Mouse (Mus musculus) lung, embryonic 15.5 days (tissue): ENCODE measurements at regions not wholly inside any gene's neighbourhood (a gene's known extent, or its start where the extent isn't known, plus 50 kb on each side); places are given as distances from the start of the nearest gene placed in this dataset.

Source experiments
- ATAC-seq: fragments of 200-750 bp; cut with Nextera tagmentation; 2 replicates; pipeline ENCODE4 v1.8.0; 2017; ENCODE audit warnings: moderate number of reproducible peaks, borderline replicate concordance; ENCODE audit not compliant: low FRiP score, low TSS enrichment; ENCODE audit errors: extremely low read depth
- H3K27ac ChIP-seq: fragments of 300-500 bp; sonication (generic); 2 replicates; pipeline ENCODE4 v1.5.1; 2015; ENCODE audit warnings: moderate library complexity, mild to moderate bottlenecking, inconsistent platforms
- H3K27me3 ChIP-seq: fragments of 300-500 bp; sonication (generic); 2 replicates; pipeline ENCODE4 v1.6.1; 2015; ENCODE audit warnings: inconsistent platforms
- H3K36me3 ChIP-seq: fragments of 300-500 bp; sonication (generic); 2 replicates; pipeline ENCODE4 v1.6.1; 2015; ENCODE audit warnings: inconsistent platforms
- H3K4me1 ChIP-seq: fragments of 300-500 bp; sonication (generic); 2 replicates; pipeline ENCODE4 v1.6.1; 2015; ENCODE audit warnings: inconsistent platforms
- H3K4me2 ChIP-seq: fragments of 300-500 bp; sonication (generic); 2 replicates; pipeline ENCODE4 v1.6.1; 2015; ENCODE audit warnings: inconsistent platforms, mild to moderate bottlenecking, moderate library complexity
- H3K4me3 ChIP-seq: fragments of 300-500 bp; sonication (generic); 2 replicates; pipeline ENCODE4 v1.5.1; 2015; ENCODE audit warnings: mild to moderate bottlenecking, inconsistent platforms
- H3K9ac ChIP-seq: fragments of 300-500 bp; sonication (generic); 2 replicates; pipeline ENCODE4 v1.6.1; 2015; ENCODE audit warnings: inconsistent platforms
- H3K9me3 ChIP-seq: fragments of 300-500 bp; sonication (generic); 2 replicates; pipeline ENCODE4 v1.6.1; 2016; ENCODE audit warnings: inconsistent platforms
- WGBS: fragments of 180-500 bp; shearing (Covaris S2); methylation state at CpG from one replicate; pipeline ENCODE4 v1.1.7; 2015; 5-methylcytosine and 5-hydroxymethylcytosine counted together

DNA sequence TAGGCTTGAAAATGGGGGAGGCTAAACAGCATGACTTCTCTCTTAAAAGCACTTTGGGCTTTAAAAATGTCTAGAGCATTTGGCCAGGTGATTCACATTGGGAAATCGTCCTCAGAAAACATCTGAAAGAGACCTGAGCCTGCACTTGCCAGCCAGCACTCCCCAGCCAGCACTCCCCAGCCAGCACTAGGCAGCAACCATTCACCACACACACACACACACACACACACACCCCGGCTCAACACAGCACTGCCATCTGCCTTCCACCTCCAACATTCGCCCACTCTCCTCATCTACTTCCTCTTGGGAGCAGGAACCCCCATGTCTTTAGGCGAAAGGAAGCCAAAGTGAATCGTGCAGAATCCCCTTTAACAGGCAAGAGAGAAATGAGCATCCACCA is 85.4 kb downstream of the Atp23 start:
- Histone ChIP-seq H3K9me3 (no peaks in the 10 kb centered on the region), H3K4me2 (no peak overlapping the region), H3K4me1 (no peaks in the 10 kb centered on the region), H3K36me3 (no peaks in the 10 kb centered on the region), H3K9ac (no peak overlapping the region), H3K27me3 (no peaks in the 10 kb centered on the region), H3K4me3 (no peak overlapping the region), H3K27ac (no peak overlapping the region)
- no peak for ATAC-seq
- WGBS: 78% methylated on average over 5 of the region's 5 CpGs

- H3K27me3 ChIP-seq: no peaks in the 10 kb centered on the region
- 91% methylated on average over 18 of the region's 18 CpGs for WGBS
- ATAC-seq: no peak
- H3K4me2 ChIP-seq: no peak overlapping the region
- H3K9ac ChIP-seq: no peak overlapping the region
- H3K4me1 ChIP-seq: 0 out of 2 replicates have a peak, but pooled peaks cover under 1% of the 10 kb centered on the region
- H3K4me3 ChIP-seq: no peak overlapping the region
- no peak overlapping the region for H3K27ac ChIP-seq
- no peaks in the 10 kb centered on the region for H3K9me3 ChIP-seq
- H3K36me3 ChIP-seq: no peaks in the 10 kb centered on the region
Measured at GRCm38 (mm10) chr10:126814968-126815367, 86.2 kb downstream of the Atp23 start.

GRCm38 (mm10) chr10:126813051-126813593 is 88.0 kb downstream of the Atp23 start:
- Histone ChIP-seq H3K9ac (no peak overlapping the region), H3K9me3 (no peaks in the 10 kb centered on the region), H3K27ac (no peak overlapping the region), H3K36me3 (no peaks in the 10 kb centered on the region), H3K4me2 (no peak overlapping the region), H3K4me1 (0 out of 2 replicates have a peak, but pooled peaks cover 6% of the 10 kb centered on the region), H3K27me3 (no peaks in the 10 kb centered on the region), H3K4me3 (no peak overlapping the region)
- no peak for ATAC-seq
- 76% methylated on average over 6 of the region's 6 CpGs for WGBS

- H3K36me3 ChIP-seq: no peaks in the 10 kb centered on the region
- 0 out of 2 replicates have a peak, but pooled peaks cover 6% of the 10 kb centered on the region for H3K4me1 ChIP-seq
- 64% methylated on average over 7 of the region's 7 CpGs for WGBS
- no peak overlapping the region for H3K4me3 ChIP-seq
- H3K27ac ChIP-seq: no peak overlapping the region
- no peaks in the 10 kb centered on the region for H3K27me3 ChIP-seq
- no peak overlapping the region for H3K9ac ChIP-seq
- ATAC-seq: no peak
- no peak overlapping the region for H3K4me2 ChIP-seq
- H3K9me3 ChIP-seq: no peaks in the 10 kb centered on the region
Measured at GRCm38 (mm10) chr10:126812243-126812755, 88.9 kb downstream of the Atp23 start.

- Histone ChIP-seq H3K27ac (no peak overlapping the region), H3K36me3 (no peaks in the 10 kb centered on the region), H3K27me3 (no peaks in the 10 kb centered on the region), H3K4me2 (peak overlapping the region; percentile 57), H3K9me3 (no peaks in the 10 kb centered on the region), H3K9ac (no peak overlapping the region), H3K4me3 (peak overlapping the region; percentile 37; the same call in 1 of the 2 replicates), H3K4me1 (0 out of 2 replicates have a peak, but pooled peaks cover 6% of the 10 kb centered on the region)
- ATAC-seq: no peak
- 45% methylated on average over 11 of the region's 11 CpGs for WGBS
Measured at GRCm38 (mm10) chr10:126810346-126811095, 90.6 kb downstream of the Atp23 start.

DNA sequence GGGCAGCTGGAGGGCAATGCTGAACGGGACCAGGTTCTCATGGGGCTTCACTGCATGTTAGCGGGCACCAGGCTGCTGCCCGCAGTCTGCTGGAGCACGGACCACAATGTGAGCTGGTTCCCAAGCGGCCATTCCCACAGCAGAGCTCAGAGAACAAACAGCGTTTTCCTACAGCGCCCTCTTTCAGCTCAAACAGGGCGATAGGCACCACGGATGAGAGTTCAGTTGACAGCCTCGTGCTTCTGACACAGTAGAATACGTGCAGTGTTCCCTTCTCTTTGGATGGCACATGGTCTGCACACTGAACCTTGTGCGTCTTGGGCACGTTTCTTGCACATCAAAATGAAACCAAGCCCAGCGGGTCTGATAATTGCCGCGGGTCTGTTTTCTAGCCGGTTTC is 91.6 kb downstream of the Atp23 start:
- WGBS: 40% methylated on average over 17 of the region's 17 CpGs
- Histone ChIP-seq H3K27ac (no peak overlapping the region), H3K9ac (peak overlapping the region; percentile 6; the same call in 1 of the 2 replicates), H3K4me2 (peak overlapping the region; percentile 57), H3K4me3 (peak overlapping the region; percentile 37), H3K4me1 (0 out of 2 replicates have a peak, but pooled peaks cover 6% of the 10 kb centered on the region), H3K27me3 (no peaks in the 10 kb centered on the region), H3K9me3 (no peaks in the 10 kb centered on the region), H3K36me3 (no peaks in the 10 kb centered on the region)
- ATAC-seq: 0 out of 2 replicates have a peak, but pooled peaks have one; percentile 38

- Histone ChIP-seq H3K9ac (no peak overlapping the region), H3K4me3 (no peak overlapping the region), H3K36me3 (no peaks in the 10 kb centered on the region), H3K27me3 (no peaks in the 10 kb centered on the region), H3K4me2 (no peak overlapping the region), H3K27ac (no peak overlapping the region), H3K9me3 (no peaks in the 10 kb centered on the region), H3K4me1 (0 out of 2 replicates have a peak, but pooled peaks cover 6% of the 10 kb centered on the region)
- ATAC-seq: no peak
- WGBS: 82% methylated on average over 4 of the region's 4 CpGs
Measured at GRCm38 (mm10) chr10:126806881-126807280, 94.3 kb downstream of the Atp23 start.

- H3K4me1 ChIP-seq: no peaks in the 10 kb centered on the region; the same call in 1 of the 2 replicates
- no peak for ATAC-seq
- no peaks in the 10 kb centered on the region for H3K9me3 ChIP-seq
- 64% methylated on average over 4 of the region's 4 CpGs for WGBS
- H3K4me2 ChIP-seq: no peak overlapping the region
- H3K9ac ChIP-seq: no peak overlapping the region
- H3K4me3 ChIP-seq: no peak overlapping the region
- H3K36me3 ChIP-seq: no peaks in the 10 kb centered on the region
- no peak overlapping the region for H3K27ac ChIP-seq
- H3K27me3 ChIP-seq: no peaks in the 10 kb centered on the region
Measured at GRCm38 (mm10) chr10:126802732-126803131, 98.4 kb downstream of the Atp23 start.

DNA sequence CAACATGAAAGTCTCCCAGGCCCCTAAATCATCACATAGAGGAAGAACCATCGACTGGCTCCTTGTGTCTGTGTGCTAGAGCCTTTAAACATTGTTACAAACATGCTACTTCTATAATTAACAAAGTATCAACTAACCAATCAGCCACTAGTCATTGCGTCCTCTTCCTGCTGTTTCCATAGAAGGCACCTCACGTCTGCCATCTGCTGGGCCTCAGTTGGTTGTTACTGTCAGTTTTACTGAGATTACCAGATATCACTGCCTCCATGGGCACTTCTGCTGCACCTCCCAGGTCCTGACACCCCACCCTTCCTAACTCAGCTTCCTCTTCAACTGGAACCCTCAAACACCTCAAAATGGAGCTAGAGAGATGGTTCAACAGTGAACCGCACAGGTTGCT is 101.8 kb downstream of the Atp23 start:
- Histone ChIP-seq H3K36me3 (no peaks in the 10 kb centered on the region), H3K27me3 (no peaks in the 10 kb centered on the region), H3K4me2 (no peak overlapping the region), H3K9ac (no peak overlapping the region), H3K4me3 (no peak overlapping the region), H3K27ac (no peak overlapping the region), H3K9me3 (no peaks in the 10 kb centered on the region), H3K4me1 (no peaks in the 10 kb centered on the region; the same call in 1 of the 2 replicates)
- ATAC-seq: no peak
- WGBS: 53% methylated on average over 4 of the region's 4 CpGs

DNA sequence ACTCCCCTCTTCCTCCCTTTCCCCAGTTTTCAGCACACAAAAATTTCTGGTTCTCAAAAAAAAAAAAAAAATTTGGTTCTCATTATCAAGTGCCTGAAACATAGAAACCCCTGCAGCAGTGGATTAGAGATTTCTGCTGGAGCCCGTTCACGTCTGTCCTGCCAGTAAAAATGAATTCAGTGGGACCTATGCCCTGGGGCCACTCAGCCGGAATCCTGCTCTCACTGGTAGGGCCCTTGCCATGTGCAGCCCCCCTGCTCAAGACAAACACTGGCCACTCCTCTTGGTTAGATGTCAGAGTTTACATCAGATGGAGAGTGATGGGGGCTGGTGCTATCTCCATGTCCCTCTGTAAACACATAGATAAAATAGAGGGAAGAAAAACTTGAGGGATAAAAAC is 108.0 kb downstream of the Atp23 start:
- 27% methylated on average over 3 of the region's 3 CpGs for WGBS

DNA sequence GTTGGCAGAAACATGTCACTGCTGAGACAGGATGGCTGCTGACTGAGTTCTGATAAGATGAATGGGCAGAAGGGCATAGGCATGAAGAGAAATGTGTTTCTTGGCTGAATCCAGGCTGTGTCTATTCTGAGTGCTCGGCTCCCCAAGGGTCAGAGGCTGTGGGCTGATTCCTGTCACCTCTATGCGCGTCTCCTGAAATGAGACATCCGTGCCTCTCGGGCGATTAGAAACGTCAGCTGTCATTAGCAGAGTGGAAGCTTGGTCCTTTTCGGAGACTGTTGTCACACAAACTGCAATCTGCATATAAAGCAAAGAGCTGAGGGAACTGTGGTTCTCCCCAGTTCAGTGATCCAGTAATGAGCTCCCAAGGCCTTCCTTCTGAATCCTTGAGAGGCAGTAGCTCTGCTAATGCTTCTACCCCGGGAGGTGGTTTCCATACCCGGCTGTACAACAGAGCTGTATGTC is 108.8 kb downstream of the Atp23 start:
- no peaks in the 10 kb centered on the region; the same call in 1 of the 2 replicates for H3K4me1 ChIP-seq
- H3K9ac ChIP-seq: no peak overlapping the region
- H3K4me2 ChIP-seq: no peak overlapping the region
- no peaks in the 10 kb centered on the region for H3K36me3 ChIP-seq
- WGBS: 39% methylated on average over 10 of the region's 10 CpGs
- no peaks in the 10 kb centered on the region for H3K27me3 ChIP-seq
- peak; percentile 49; the same call in 1 of the 2 replicates for ATAC-seq
- no peaks in the 10 kb centered on the region for H3K9me3 ChIP-seq
- H3K4me3 ChIP-seq: no peak overlapping the region
- no peak overlapping the region for H3K27ac ChIP-seq

More for the DNA sequence above, 108.0 kb downstream of the Atp23 start:
- H3K36me3 ChIP-seq: no peaks in the 10 kb centered on the region
- no peaks in the 10 kb centered on the region for H3K27me3 ChIP-seq
- no peaks in the 10 kb centered on the region; the same call in 1 of the 2 replicates for H3K4me1 ChIP-seq
- no peak overlapping the region for H3K4me3 ChIP-seq
- no peak overlapping the region for H3K27ac ChIP-seq
- no peaks in the 10 kb centered on the region for H3K9me3 ChIP-seq
- H3K4me2 ChIP-seq: no peak overlapping the region
- no peak overlapping the region for H3K9ac ChIP-seq
- 0 out of 2 replicates have a peak, but pooled peaks have one; percentile 35 for ATAC-seq

- no peak overlapping the region for H3K27ac ChIP-seq
- ATAC-seq: no peak
- H3K4me2 ChIP-seq: no peak overlapping the region
- no peak overlapping the region for H3K9ac ChIP-seq
- no peak overlapping the region for H3K4me3 ChIP-seq
- no peaks in the 10 kb centered on the region for H3K27me3 ChIP-seq
- 90% methylated on average over 5 of the region's 5 CpGs for WGBS
- H3K36me3 ChIP-seq: no peaks in the 10 kb centered on the region
- no peaks in the 10 kb centered on the region for H3K9me3 ChIP-seq
- no peaks in the 10 kb centered on the region; the same call in 1 of the 2 replicates for H3K4me1 ChIP-seq
Measured at GRCm38 (mm10) chr10:126788277-126788676, 112.9 kb downstream of the Atp23 start.
